Mouse (Mus musculus) cerebellum, adult 2 months (tissue): ENCODE measurements at regions not wholly inside any gene's neighbourhood (a gene's known extent, or its start where the extent isn't known, plus 50 kb on each side); places are given as distances from the start of the nearest gene placed in this dataset.

ENCODE experiments used
- DNase-seq, 2 experiments: peaks; one replicate each; pipeline ENCODE4 v3.0.0; 2021
- H3K27ac ChIP-seq: fragments of 200-500 bp; 2 replicates; pipeline ENCODE4 v1.5.1; 2012; ENCODE audit warnings: low read length, control low read depth, inconsistent platforms; ENCODE audit not compliant: insufficient read depth
- H3K27me3 ChIP-seq: fragments of 200-500 bp; 2 replicates; pipeline ENCODE4 v1.6.1; 2012; ENCODE audit warnings: inconsistent platforms, mild to moderate bottlenecking, low read length, moderate library complexity; ENCODE audit not compliant: control insufficient read depth, insufficient read depth
- H3K4me1 ChIP-seq: fragments of 200-500 bp; 2 replicates; pipeline ENCODE4 v1.6.1; 2011; ENCODE audit warnings: low read length; ENCODE audit not compliant: control insufficient read depth, insufficient read depth
- H3K4me3 ChIP-seq: fragments of 200-500 bp; replicated peaks from 2 replicates; pipeline ENCODE3; 2011; ENCODE audit warnings: mild to moderate bottlenecking, low read depth, low read length, control low read depth; ENCODE audit not compliant: insufficient read depth
- CTCF ChIP-seq: fragments of 200-500 bp; IDR thresholded peaks from 2 replicates; pipeline ENCODE4 v1.5.1; 2011; ENCODE audit warnings: low read depth, mild to moderate bottlenecking, control low read depth, low read length, moderate library complexity, borderline replicate concordance; ENCODE audit not compliant: insufficient read depth
- POLR2A ChIP-seq: fragments of 200-500 bp; IDR thresholded peaks from 2 replicates; pipeline ENCODE4 v1.6.1; 2011; ENCODE audit warnings: low read length, control low read depth, borderline replicate concordance; ENCODE audit not compliant: insufficient read depth
- WGBS: fragments of 180-500 bp; shearing (Covaris S2); methylation state at CpG from one replicate; pipeline ENCODE4 v1.1.7; 2018; 5-methylcytosine and 5-hydroxymethylcytosine counted together

DNA sequence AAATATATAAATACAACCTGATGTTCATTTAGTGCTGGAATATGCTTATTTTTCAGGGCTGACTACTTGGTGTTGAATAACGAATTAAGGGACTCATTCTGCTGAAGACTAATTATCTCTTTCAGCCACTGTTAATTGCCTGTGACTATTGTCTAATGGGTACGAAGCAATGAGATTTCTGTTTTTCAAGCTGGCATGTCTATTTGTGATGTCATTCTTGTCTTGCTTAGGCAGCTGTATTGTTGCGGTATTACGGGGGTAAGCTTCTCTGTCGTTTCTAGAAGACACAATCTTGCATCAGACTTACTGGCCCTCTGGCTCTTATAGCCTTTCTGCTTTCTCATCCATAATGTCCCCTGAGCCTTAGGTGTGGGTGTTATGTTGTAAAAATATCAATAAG, 70.7 kb upstream of the Otogl start:
- DNase-seq, result no peak
- 85% methylated on average over 5 of the region's 5 CpGs for WGBS
- Histone ChIP-seq H3K27ac (no peak overlapping the region), H3K4me1 (no peaks in the 10 kb centered on the region), H3K27me3 (no peaks in the 10 kb centered on the region), H3K4me3 (no peak overlapping the region)
- no peak for TF ChIP-seq CTCF
- TF ChIP-seq POLR2A, result no peak

DNA sequence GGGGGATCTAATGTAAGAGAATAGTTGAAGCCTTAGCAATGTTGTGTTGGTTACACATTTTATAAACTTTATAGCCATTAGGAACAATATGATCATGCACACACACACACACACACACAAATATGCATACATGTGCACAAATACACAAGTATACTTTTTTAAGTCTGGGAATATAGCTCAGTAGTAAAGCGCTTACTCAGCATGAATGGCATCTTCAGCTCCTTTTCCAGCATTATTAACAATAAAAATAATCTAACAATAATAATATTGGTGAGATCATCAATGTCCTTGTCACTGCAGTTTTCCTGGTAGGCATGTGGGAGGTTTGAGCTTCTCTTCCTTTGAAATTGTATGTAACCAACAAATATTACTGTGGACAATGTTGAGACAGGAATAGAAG, 70.1 kb upstream of the Otogl start:
- no peak overlapping the region for H3K27ac ChIP-seq
- H3K27me3 ChIP-seq, result no peaks in the 10 kb centered on the region
- H3K4me3 ChIP-seq, result no peak overlapping the region
- H3K4me1 ChIP-seq, result no peaks in the 10 kb centered on the region
- WGBS, result 100% methylated on average over 1 of the region's 1 CpGs
- DNase-seq, result no peak
- TF ChIP-seq CTCF, result no peak
- TF ChIP-seq POLR2A, result no peak

DNA sequence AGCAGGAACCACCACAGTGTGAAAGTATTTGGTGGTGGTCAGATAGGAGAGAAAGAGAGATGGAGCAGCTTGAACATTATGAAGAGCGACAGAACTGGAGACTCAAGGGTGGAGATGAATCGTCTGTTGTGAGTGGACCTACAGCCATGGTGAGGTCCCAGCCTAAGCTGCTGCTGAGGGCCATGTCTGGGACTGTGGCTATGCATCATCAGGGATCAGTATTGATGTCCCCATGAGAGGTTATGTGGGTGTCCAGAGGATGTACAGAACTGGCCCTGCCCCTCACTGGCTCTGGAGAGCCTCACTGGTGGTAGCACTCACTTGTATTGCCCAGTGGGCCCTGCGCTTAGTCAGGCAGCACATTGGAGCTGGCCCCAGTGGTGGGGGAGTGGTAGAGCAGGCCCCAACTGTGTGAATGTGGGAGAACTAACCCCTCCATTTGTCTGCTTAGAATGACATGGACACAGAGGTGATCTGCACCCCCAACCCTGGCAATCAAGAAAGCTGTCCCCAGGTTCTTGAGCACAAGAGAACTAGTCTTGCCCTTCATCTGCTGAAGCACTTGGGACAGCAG, 64.5 kb upstream of the Otogl start:
- TF ChIP-seq POLR2A, result no peak
- H3K27ac ChIP-seq, result no peak overlapping the region
- DNase-seq, result no peak
- H3K27me3 ChIP-seq, result no peaks in the 10 kb centered on the region
- no peak overlapping the region for H3K4me3 ChIP-seq
- H3K4me1 ChIP-seq, result no peaks in the 10 kb centered on the region
- 96% methylated on average over 3 of the region's 3 CpGs for WGBS

DNA sequence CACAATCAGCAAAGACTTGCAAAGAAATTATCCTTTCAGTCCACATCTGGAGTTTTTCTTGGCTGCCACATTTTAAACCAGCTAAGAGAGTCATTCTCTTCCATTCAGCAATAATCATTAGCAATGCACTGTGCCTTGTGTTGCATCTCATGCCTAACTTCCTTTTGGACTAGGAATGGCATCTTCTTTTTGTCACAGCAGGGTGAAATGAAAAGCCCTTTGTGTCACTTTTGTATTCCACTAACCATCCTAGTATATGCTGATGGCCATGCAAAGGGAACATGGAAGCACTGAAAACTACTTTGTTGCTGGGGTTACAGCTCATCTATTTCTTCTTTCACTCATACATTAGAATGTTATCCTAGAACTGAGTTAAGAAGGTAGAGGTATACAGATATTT, 59.8 kb upstream of the Otogl start:
- TF ChIP-seq POLR2A (no peak), CTCF (no peak)
- Histone ChIP-seq H3K4me3 (no peak overlapping the region), H3K27ac (no peak overlapping the region), H3K27me3 (no peaks in the 10 kb centered on the region), H3K4me1 (no peaks in the 10 kb centered on the region)
- no peak for DNase-seq

DNA sequence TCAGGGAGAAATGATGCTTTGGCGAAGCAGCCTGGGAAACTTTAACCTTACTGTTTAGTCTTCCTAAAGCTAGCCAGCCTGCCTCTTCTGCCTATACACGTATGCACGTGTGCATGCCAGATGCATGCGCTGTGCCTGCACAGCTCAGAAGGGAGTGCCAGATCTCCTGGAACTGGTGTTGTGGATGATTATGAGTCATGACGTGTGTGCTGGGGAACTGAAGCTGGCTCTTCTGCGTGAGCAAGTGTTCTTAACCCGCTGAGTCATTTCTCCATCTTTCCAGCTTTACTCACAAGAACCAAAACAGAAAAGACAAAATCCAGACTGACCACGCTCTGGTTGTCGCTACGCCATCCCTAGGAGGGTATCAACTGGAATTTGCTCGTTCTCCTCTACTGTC, 55.1 kb upstream of the Otogl start:
- Histone ChIP-seq H3K27ac (no peak overlapping the region), H3K4me3 (no peak overlapping the region), H3K27me3 (no peaks in the 10 kb centered on the region; the same call in 1 of the 2 replicates), H3K4me1 (no peaks in the 10 kb centered on the region)
- no peak for TF ChIP-seq POLR2A
- no peak for TF ChIP-seq CTCF
- DNase-seq, result no peak
- 85% methylated on average over 11 of the region's 11 CpGs for WGBS

DNA sequence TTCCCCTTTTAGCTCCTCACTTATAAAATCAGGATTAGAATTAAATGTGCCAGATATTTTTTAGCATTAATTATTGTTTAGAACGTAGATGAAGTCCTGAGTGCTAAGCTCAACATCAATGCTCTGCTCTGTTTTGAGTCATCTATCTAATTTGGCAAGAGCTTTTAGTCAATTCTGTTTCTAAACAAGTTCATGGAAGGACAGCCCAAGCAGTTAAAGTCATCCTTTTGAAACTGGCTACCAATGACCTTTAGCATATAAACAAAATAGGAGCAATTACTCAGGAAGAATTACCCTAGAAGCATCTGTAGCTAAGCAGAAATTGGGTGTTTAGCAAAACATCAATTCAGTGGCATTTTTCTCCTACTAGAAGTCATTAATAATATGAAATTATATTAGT, 52.1 kb upstream of the Otogl start:
- WGBS, result 76% methylated on average over 1 of the region's 1 CpGs
- DNase-seq, result no peak
- no peak overlapping the region for H3K4me3 ChIP-seq
- TF ChIP-seq CTCF (no peak), POLR2A (no peak)
- no peaks in the 10 kb centered on the region; the same call in 1 of the 2 replicates for H3K27me3 ChIP-seq
- no peaks in the 10 kb centered on the region for H3K4me1 ChIP-seq
- no peak overlapping the region for H3K27ac ChIP-seq

DNA sequence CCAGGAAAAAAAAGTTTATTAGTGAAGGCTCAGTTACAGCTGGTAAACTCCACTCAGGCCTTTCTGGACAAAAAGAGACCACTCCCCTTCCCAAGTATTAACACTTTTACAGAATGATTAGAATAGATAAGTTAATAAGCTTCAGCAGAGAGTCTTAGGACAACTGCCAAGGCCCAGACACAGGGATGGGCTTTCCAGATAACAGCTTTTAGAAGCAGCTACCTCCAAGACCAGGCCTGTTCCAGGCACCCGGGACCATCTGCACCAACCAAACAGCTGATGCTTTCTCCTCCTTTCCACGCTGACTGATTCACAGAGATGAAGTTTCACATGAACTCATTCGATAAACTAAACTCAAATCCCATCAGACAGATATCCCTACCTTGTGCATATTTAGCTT, 50.2 kb upstream of the Otogl start:
- no peak overlapping the region for H3K4me3 ChIP-seq
- TF ChIP-seq POLR2A, result no peak
- TF ChIP-seq CTCF, result no peak
- 33% methylated on average over 3 of the region's 3 CpGs for WGBS
- DNase-seq, result no peak
- no peaks in the 10 kb centered on the region; the same call in 1 of the 2 replicates for H3K27me3 ChIP-seq
- H3K27ac ChIP-seq, result no peak overlapping the region
- H3K4me1 ChIP-seq, result no peaks in the 10 kb centered on the region
